In the genomic region with DNA sequence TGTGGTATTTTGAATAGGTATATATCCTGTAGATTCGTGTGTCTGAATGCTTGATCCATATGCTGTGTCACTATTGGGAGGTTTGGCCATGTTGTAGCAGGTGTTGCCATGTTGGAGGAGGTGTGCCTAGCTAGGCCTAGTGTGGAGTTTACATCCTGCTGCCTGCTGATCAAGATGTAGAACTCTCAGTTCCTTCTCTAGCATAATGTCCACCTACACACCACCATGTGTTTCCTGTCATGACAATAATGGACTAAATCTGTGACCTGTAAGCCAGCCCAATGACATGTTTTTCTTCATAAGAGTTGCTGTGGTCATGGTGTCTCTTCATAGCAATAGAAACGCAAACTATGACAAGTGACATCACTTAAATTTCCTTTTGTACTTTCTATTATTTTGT, we compare ENCODE assay signal across 18 mouse cellular contexts. TPM values are rescaled to one million over a fixed set of nuclear protein-coding genes. Genes with fewer than 3 reads are reported as not detected.
A peak's percentile ranks its signal among the peaks of the same experiment; 100 is the strongest.
DNase-seq lines count a peak whose midpoint lies in the region; ATAC-seq and TF ChIP-seq lines count a peak whose summit lies in the region.
"Had no signal": no experiment of that assay in that cellular context is flagged by ENCODE, and none has a peak within 500 bp of the region (broad histone marks: within the 10 kb centered on the region; RNA-seq: fewer than 3 reads in every experiment).

No protein-coding gene starts in this region.

- 80% methylated on average over 2 of the region's 2 CpGs for WGBS in stomach, postnatal 0 days
- 87% methylated on average over 2 of the region's 2 CpGs for WGBS in neural tube, embryonic 15.5 days

- no peaks in the 10 kb centered on the region for H3K36me3 ChIP-seq in CH12.LX (replicated peaks in 1 of 2; ENCODE audit: control insufficient read depth in 1 of 2, insufficient read depth in 1 of 2, low read length in 1 of 2)
- H3K36me3 ChIP-seq in stomach, postnatal 0 days (ENCODE audit: control insufficient read depth, insufficient read depth, low read length) = no peaks in the 10 kb centered on the region
- H3K36me3 ChIP-seq in neural tube, embryonic 15.5 days = no peaks in the 10 kb centered on the region
- H3K36me3 ChIP-seq: embryonic facial prominence, embryonic 10.5 days; embryonic facial prominence, embryonic 12.5 days; forebrain, embryonic 15.5 days had no signal

- no peaks in the 10 kb centered on the region for H3K27me3 ChIP-seq in CH12.LX (replicated peaks)
- no peaks in the 10 kb centered on the region for H3K27me3 ChIP-seq in stomach, postnatal 0 days (ENCODE audit: control insufficient read depth, insufficient read depth, low read length)
- no peaks in the 10 kb centered on the region for H3K27me3 ChIP-seq in neural tube, embryonic 15.5 days (replicated peaks)
- H3K27me3 ChIP-seq: embryonic facial prominence, embryonic 12.5 days; forebrain, embryonic 13.5 days; forebrain, embryonic 15.5 days had no signal

- H3K79me2 ChIP-seq in CH12.LX (replicated peaks; ENCODE audit: control insufficient read depth, extremely low read depth, insufficient read depth, poor library complexity, severe bottlenecking) = no peaks in the 10 kb centered on the region

- in situ Hi-C loops in CH12.LX (cut with MboI; ENCODE audit: low pct_ligation_motif_present, low pct_unique_long_range_greater_than_20kb, low sequenced_read_pairs) = no loop called here

- no peak overlapping the region for H3K9ac ChIP-seq in CH12.LX (ENCODE audit: insufficient read depth, low read depth)
- H3K9ac ChIP-seq in stomach, postnatal 0 days (ENCODE audit: low read length) = no peak overlapping the region
- H3K9ac ChIP-seq in neural tube, embryonic 15.5 days (replicated peaks) = no peak overlapping the region
- H3K9ac ChIP-seq: embryonic facial prominence, embryonic 12.5 days; forebrain, embryonic 13.5 days; forebrain, embryonic 15.5 days; forebrain, postnatal 0 days had no signal

- no peak for TF ChIP-seq CTCF in CH12.LX (conservative IDR thresholded peaks at IDR 0.05 in 1 of 2, IDR thresholded peaks at IDR 0.05 in 1 of 2; ENCODE audit: low read depth in 2 of 2, low read length in 2 of 2)
- TF ChIP-seq CTCF in stomach, postnatal 0 days (IDR thresholded peaks at IDR 0.05; ENCODE audit: low read depth) = no peak

- dilution Hi-C loops in CH12.LX (cut with MboI; ENCODE audit: extremely low pct_ligation_motif_present, extremely low pct_unique_long_range_greater_than_20kb, low sequenced_read_pairs) = no loop called here

- TF ChIP-seq POLR2A in CH12.LX (IDR thresholded peaks at IDR 0.05; ENCODE audit: low read depth, low read length) = no peak

- no peak for TF ChIP-seq RAD21 in CH12.LX (IDR thresholded peaks at IDR 0.05; ENCODE audit: low read depth, low read length)

- H3K4me1 ChIP-seq in CH12.LX (ENCODE audit: control insufficient read depth in 1 of 2, insufficient read depth in 2 of 2) = peaks cover 3 to 4% of the 10 kb centered on the region in 2 experiments; a peak in 2 of 4 replicates
- H3K4me1 ChIP-seq in stomach, postnatal 0 days (replicated peaks; ENCODE audit: control insufficient read depth, insufficient read depth) = no peaks in the 10 kb centered on the region
- no peaks in the 10 kb centered on the region for H3K4me1 ChIP-seq in neural tube, embryonic 15.5 days
- H3K4me1 ChIP-seq: embryonic facial prominence, embryonic 10.5 days; embryonic facial prominence, embryonic 12.5 days; forebrain, embryonic 13.5 days; forebrain, embryonic 15.5 days had no signal

- H3K9me3 ChIP-seq in CH12.LX (replicated peaks; ENCODE audit: low read length) = peaks cover 3% of the 10 kb centered on the region
- no peaks in the 10 kb centered on the region for H3K9me3 ChIP-seq in stomach, postnatal 0 days (ENCODE audit: control insufficient read depth, low read length)
- H3K9me3 ChIP-seq in neural tube, embryonic 15.5 days (replicated peaks) = no peaks in the 10 kb centered on the region
- H3K9me3 ChIP-seq: embryonic facial prominence, embryonic 10.5 days; embryonic facial prominence, embryonic 12.5 days; forebrain, embryonic 13.5 days had no signal

- DNase-seq in CH12.LX (ENCODE audit: extremely low read depth) = peak; percentile 32
- no peak for DNase-seq in stomach, postnatal 0 days (ENCODE audit: low spot score)
- DNase-seq in cerebellum, adult 11-12 months = no peak
- DNase-seq: adrenal gland, postnatal 10 days; B cell, adult 2 months; cerebellum, adult 11 months; cerebellum, adult 2 months; cerebellum, adult 9-10 months; cerebellum, postnatal 10 days; cerebellum, postnatal 25 days; forebrain, postnatal 0 days had no signal

- peak; percentile 69 for TF ChIP-seq EP300 in CH12.LX (IDR thresholded peaks at IDR 0.05; ENCODE audit: low read length)
- no peak for TF ChIP-seq EP300 in stomach, postnatal 0 days (optimal IDR thresholded peaks at IDR 0.05)

- H3K4me2 ChIP-seq in CH12.LX (ENCODE audit: insufficient read depth, low read depth, poor library complexity, severe bottlenecking) = no peak overlapping the region
- no peak overlapping the region for H3K4me2 ChIP-seq in stomach, postnatal 0 days (replicated peaks; ENCODE audit: low read depth)
- H3K4me2 ChIP-seq in neural tube, embryonic 15.5 days = no peak overlapping the region
- H3K4me2 ChIP-seq: embryonic facial prominence, embryonic 12.5 days; forebrain, embryonic 13.5 days; forebrain, embryonic 15.5 days had no signal

- no peak overlapping the region for H3K4me3 ChIP-seq in CH12.LX (replicated peaks in 1 of 3; ENCODE audit: low read depth in 2 of 3, low read length in 2 of 3, poor library complexity in 1 of 3)
- no peak overlapping the region for H3K4me3 ChIP-seq in stomach, postnatal 0 days (ENCODE audit: low read depth, low read length)
- no peak overlapping the region for H3K4me3 ChIP-seq in neural tube, embryonic 15.5 days (replicated peaks)
- H3K4me3 ChIP-seq: embryonic facial prominence, embryonic 10.5 days; embryonic facial prominence, embryonic 12.5 days; forebrain, embryonic 13.5 days; forebrain, embryonic 15.5 days had no signal

- no peak overlapping the region for H3K27ac ChIP-seq in CH12.LX (ENCODE audit: insufficient read depth, low read depth)
- H3K27ac ChIP-seq in stomach, postnatal 0 days (replicated peaks) = no peak overlapping the region
- no peak overlapping the region for H3K27ac ChIP-seq in neural tube, embryonic 15.5 days (replicated peaks)
- H3K27ac ChIP-seq: embryonic facial prominence, embryonic 10.5 days; embryonic facial prominence, embryonic 12.5 days; forebrain, embryonic 13.5 days; forebrain, embryonic 15.5 days had no signal

- peak; percentile 53; the same call in 1 of the 2 replicates for ATAC-seq in neutrophil, adult 5-6 weeks (ENCODE audit: extremely low read depth, insufficient number of reproducible peaks, low FRiP score, poor library complexity, severe bottlenecking)
- no peak for ATAC-seq in stomach, postnatal 0 days (ENCODE audit: low FRiP score, low TSS enrichment)
- no peak for ATAC-seq in neural tube, embryonic 15.5 days (ENCODE audit: low FRiP score)
- ATAC-seq: CD4-positive, CD25-positive, alpha-beta regulatory T cell, adult 4 months; forebrain, embryonic 13.5 days; forebrain, embryonic 15.5 days; forebrain, postnatal 0 days had no signal

TF ChIP-seq in CH12.LX, 34 proteins besides CTCF, POLR2A, EP300 and RAD21:
- TF ChIP-seq IRF4 (IDR thresholded peaks at IDR 0.05; ENCODE audit: low read depth, low read length) = peak; percentile 25; the same call in 1 of the 2 replicates
- peak; percentile 45; the same call in 1 of the 2 replicates for TF ChIP-seq TCF12 (IDR thresholded peaks at IDR 0.05; ENCODE audit: low read depth, low read length)
- peak; percentile 46; the same call in 1 of the 2 replicates for TF ChIP-seq MAX (IDR thresholded peaks at IDR 0.05; ENCODE audit: low read length)
- TF ChIP-seq NRF1 (IDR thresholded peaks at IDR 0.05; ENCODE audit: low read depth, low read length) = no peak
- 0 out of 2 replicates have a peak, but pooled peaks have one; percentile 14 for TF ChIP-seq ETS1 (conservative IDR thresholded peaks at IDR 0.05; ENCODE audit: low read depth, low read length)
- no peak for TF ChIP-seq POLR2AphosphoS2 (IDR thresholded peaks at IDR 0.05; ENCODE audit: low read depth, low read length)
- TF ChIP-seq BHLHE40 (IDR thresholded peaks at IDR 0.05; ENCODE audit: low read depth, low read length) = no peak

RNA-seq across cellular contexts. Expression of a gene that starts 17.2 kb away (rescaled TPM):
- total RNA-seq in CH12.LX (2012; rRNA removed) (3.5 and 3.8 TPM in 2 replicates), CH12.LX (2014; rRNA removed) (5.4 and 6.3 TPM in 2 replicates)
- polyA plus RNA-seq in CH12.LX (2012; ENCODE audit: insufficient read length, low read depth) = 16.5 and 18.9 TPM in 2 replicates
- total RNA-seq in neutrophil, adult 5-6 weeks (2017) = 45.4 and 48.6 TPM in 2 replicates
- polyA plus RNA-seq in stomach, postnatal 0 days (2015; fragmentation: Nextera tagmentation; extraction: Ambion mirVana) = 4.0 and 4.3 TPM in 2 replicates
- 7.7 and 10.8 TPM in 2 replicates for polyA plus RNA-seq in neural tube, embryonic 15.5 days (2015; fragmentation: Nextera tagmentation; extraction: Ambion mirVana)
